Mouse (Mus musculus) heart, embryonic 15.5 days (tissue): ENCODE results near the gene Reep3. TPM values are rescaled to one million over a fixed set of nuclear protein-coding genes. Genes with fewer than 3 reads are reported as not detected.
A peak's percentile ranks its signal among the peaks of the same experiment; 100 is the strongest.
"Not testable (repeated sequence)": the region's sequence is repeated elsewhere in the genome, so short reads cannot be mapped to it uniquely, and the experiment has no call there.

Experiments used
- ATAC-seq: fragments of 200-750 bp; cut with Nextera tagmentation; replicated peaks from 2 replicates; pipeline ENCODE4 v1.8.0; 2017; ENCODE audit warnings: low read depth, moderate TSS enrichment; ENCODE audit not compliant: insufficient number of reproducible peaks, insufficient read depth, low FRiP score
- H3K27ac ChIP-seq: fragments of 300-500 bp; sonication (generic); 2 replicates; pipeline ENCODE4 v1.5.1; 2015; ENCODE audit warnings: mild to moderate bottlenecking, inconsistent platforms
- H3K27me3 ChIP-seq: fragments of 300-500 bp; sonication (generic); 2 replicates; pipeline ENCODE4 v1.6.1; 2015; ENCODE audit warnings: inconsistent platforms
- H3K36me3 ChIP-seq: fragments of 300-500 bp; sonication (generic); 2 replicates; pipeline ENCODE4 v1.6.1; 2015; ENCODE audit warnings: mild to moderate bottlenecking, inconsistent platforms
- H3K4me1 ChIP-seq: fragments of 300-500 bp; sonication (generic); replicated peaks from 2 replicates; pipeline ENCODE4 v1.6.1; 2015; ENCODE audit warnings: inconsistent platforms
- H3K4me2 ChIP-seq: fragments of 300-500 bp; sonication (generic); 2 replicates; pipeline ENCODE4 v1.6.1; 2015; ENCODE audit warnings: inconsistent platforms, mild to moderate bottlenecking, moderate library complexity
- H3K4me3 ChIP-seq: fragments of 300-500 bp; sonication (generic); 2 replicates; pipeline ENCODE4 v1.5.1; 2015; ENCODE audit warnings: mild to moderate bottlenecking, inconsistent platforms
- H3K9ac ChIP-seq: fragments of 300-500 bp; sonication (generic); 2 replicates; pipeline ENCODE4 v1.6.1; 2015; ENCODE audit warnings: mild to moderate bottlenecking, inconsistent platforms
- H3K9me3 ChIP-seq: fragments of 300-500 bp; sonication (generic); replicated peaks from 2 replicates; pipeline ENCODE4 v1.6.1; 2016; ENCODE audit warnings: inconsistent platforms
- WGBS: fragments of 180-500 bp; shearing (Covaris S2); methylation state at CpG from one replicate; pipeline ENCODE4 v1.1.7; 2015; ENCODE audit warnings: mixed read lengths; 5-methylcytosine and 5-hydroxymethylcytosine counted together
- polyA plus RNA-seq: library from polyadenylated mRNA; unstranded; fragments of >200 nt; fragmentation: Nextera tagmentation; extraction: Ambion mirVana; gene quantifications from 2 replicates; pipeline ENCODE4 v1.2.1, GENCODE M21; 2015

Gene Reep3
- polyA plus RNA-seq, 1 experiment from 2014 or later, result 31.5 TPM

DNA sequence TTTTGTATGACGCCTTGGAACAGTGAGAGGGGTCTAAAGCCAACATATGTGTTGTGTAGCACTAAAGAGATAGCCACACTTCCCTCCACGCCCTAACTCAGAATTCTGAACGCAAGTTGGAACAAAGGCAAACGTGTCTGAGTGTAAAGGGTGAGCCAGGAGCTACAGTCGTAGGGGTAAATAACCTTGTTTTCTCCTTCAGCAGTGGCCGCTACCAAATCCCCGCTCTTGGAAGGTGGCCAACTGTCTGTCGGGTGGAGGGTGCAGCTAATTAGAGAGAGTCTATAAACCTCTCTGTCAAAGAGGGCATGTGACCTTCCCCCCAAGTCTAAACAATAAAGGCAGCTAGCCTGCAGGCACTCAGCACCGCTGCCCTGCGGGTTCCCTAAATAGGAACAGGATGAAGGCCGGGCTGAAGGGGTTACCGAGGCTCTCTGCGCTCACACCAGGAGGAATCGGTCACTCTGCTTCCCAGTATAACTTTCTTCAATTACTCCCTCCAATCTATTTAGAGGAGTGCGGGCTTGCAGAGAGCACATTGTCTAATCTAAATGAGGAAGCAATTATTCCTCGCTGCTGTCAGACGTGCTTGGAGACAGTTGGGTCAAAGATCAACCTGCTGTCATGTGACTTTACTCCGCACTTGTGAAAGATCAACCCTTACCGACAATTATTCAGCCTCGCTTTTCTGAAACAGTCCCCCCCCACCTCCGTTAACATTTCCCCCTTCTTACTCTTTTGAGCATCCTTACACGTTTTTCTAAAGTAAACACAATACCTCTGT, 92.8 kb downstream of the Reep3 start:
- Histone ChIP-seq H3K4me1 (peaks cover 31% of the 10 kb centered on the region), H3K36me3 (no peaks in the 10 kb centered on the region), H3K4me3 (peak overlapping the region; percentile 43), H3K4me2 (peak overlapping the region; percentile 68), H3K27ac (peak overlapping the region; percentile 98), H3K9me3 (no peaks in the 10 kb centered on the region), H3K9ac (peak overlapping the region; percentile 36), H3K27me3 (no peaks in the 10 kb centered on the region)
- WGBS, result under 1% methylated on average over 22 of the region's 22 CpGs
- ATAC-seq, result peak; percentile 82

DNA sequence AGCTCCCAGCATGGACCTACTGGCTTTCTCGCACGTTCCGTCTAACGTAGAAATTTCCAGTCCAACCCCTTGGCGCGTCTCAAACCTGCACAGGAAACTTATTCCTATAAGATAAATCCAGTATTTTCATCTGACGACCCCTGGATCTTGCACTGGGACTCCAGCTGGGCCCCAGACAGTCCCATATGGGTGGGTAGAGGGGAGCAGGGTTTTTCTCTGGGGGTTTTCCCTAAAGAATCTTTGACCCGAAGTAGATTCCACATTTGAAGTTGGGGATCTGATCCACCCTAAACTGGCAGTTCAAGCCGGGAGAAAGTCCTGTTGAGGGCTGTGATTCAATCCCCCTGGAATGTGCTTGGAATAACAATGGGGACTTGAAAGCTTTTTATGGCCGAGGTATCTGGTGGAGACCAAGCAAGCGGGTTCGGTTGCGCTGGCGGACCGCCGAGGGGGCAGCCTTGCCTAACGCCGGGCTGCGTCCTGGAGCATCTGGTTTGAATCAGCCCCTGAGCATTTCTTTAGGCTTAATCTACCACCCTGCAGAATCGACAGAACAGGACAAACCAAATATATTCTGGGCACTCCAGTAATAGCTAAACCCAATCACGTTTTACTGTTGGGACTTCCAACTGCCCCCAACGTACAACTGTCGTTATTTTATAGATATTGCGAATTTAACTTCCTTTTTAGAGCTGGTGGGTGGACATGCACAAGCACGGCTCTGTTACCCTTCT, 93.6 kb downstream of the Reep3 start:
- no peaks in the 10 kb centered on the region for H3K27me3 ChIP-seq
- H3K27ac ChIP-seq, result peak overlapping the region; percentile 98
- peak overlapping the region; percentile 43 for H3K4me3 ChIP-seq
- H3K4me2 ChIP-seq, result peak overlapping the region; percentile 68
- peak overlapping the region; percentile 36 for H3K9ac ChIP-seq
- WGBS, result 3% methylated on average over 25 of the region's 25 CpGs
- H3K4me1 ChIP-seq, result peaks cover 31% of the 10 kb centered on the region
- no peaks in the 10 kb centered on the region for H3K36me3 ChIP-seq
- ATAC-seq, result peak; percentile 78
- H3K9me3 ChIP-seq, result no peaks in the 10 kb centered on the region

DNA sequence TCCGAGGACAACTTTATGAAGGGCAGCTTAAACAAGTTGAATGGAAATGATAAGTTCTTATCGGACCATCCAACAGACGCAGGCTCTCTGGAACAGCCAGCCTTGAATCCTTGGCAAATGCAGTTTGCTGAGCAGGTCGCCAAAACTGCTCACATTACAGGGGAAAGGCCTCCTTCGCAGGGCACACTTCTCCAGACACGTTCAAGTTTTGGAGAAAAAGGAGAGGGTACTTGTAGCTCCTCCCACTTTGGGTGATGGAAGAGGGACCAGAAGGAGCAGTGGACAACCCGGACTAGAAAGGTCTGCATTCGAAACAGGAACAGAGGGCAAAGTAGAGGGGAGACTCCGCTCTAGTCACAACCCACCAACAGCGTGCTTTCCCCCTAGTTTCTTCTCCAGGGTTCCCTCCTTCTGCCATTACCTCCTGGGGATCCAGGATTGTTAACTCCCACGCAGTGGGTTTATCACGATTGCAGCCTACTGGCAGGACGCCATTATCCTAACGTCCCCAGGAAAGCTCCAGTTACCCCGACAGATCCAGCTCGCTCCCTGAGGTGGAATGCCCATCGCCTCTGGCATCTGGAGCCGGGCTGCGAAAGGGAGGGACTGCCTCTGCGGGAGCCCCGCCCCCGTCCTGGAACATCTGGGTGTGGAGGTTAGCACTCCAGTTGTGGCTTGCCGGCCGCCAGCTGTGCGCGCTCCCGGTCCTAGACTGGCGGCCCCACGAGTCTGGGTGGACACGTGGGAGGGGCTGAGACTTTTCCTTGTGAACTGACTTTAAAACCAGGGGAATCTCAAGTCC, 94.3 kb downstream of the Reep3 start:
- Histone ChIP-seq H3K9me3 (no peaks in the 10 kb centered on the region), H3K9ac (peak overlapping the region; percentile 36), H3K4me3 (peak overlapping the region; percentile 43), H3K4me2 (peak overlapping the region; percentile 68), H3K4me1 (peaks cover 31% of the 10 kb centered on the region), H3K27me3 (no peaks in the 10 kb centered on the region), H3K27ac (peak overlapping the region; percentile 98), H3K36me3 (no peaks in the 10 kb centered on the region)
- ATAC-seq, result peak; percentile 70
- WGBS, result 7% methylated on average over 30 of the region's 30 CpGs

DNA sequence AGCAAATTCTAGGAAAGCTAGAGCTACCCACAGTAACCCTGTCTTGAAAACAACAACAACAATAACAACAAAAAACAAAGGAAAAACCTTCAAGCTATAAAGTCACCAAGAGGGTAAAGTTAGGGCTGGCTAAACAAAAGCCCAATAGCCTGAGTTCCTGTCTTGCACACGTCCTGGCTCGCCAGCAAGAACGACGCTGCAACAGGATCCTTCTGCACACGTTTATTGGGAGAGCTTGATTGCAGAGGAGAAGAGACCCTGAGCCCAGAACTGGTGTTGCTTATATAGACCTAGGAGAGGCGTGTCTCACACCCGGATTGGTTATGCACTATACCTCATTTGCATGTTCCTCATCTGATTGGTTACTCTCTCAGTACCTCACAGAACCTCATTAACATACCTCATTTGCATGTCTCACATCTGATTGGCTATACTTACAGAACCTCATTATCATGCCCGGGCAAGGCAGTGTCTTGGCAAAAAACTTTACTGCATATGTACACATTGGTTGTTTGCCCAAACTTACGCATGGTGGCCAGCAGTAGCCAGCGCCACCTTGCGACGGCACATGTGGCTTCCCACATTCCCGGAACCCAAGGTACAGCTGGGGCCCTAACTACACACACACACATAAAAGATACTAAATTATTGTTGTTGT, 95.7 kb downstream of the Reep3 start:
- not testable (repeated sequence) for H3K4me2 ChIP-seq, ATAC-seq, H3K27me3 ChIP-seq, H3K36me3 ChIP-seq, H3K9ac ChIP-seq, H3K9me3 ChIP-seq, H3K4me3 ChIP-seq
- H3K27ac ChIP-seq, result peak overlapping the region; percentile 98; the same call in 1 of the 2 replicates
- H3K4me1 ChIP-seq, result peaks cover 31% of the 10 kb centered on the region
- WGBS, result 96% methylated on average over 13 of the region's 13 CpGs

DNA sequence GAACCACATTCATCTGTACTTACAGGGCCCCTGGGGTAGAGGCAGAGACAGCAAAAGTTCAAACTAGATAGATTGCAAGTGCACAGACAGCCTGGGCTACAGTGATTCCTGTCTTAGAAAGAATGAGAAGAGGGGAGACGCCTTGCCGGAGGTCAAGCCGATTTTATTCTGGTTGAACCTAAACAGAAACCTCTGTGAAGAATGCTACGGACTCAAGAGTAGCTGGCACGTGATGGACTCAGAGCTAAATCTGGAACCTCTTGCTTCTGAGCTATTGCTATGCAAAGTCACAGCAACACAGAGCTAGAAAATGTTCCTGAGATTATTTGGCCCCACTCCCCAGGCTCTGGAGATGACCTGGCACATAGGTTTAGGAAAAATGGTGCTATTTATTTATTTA, 96.6 kb downstream of the Reep3 start:
- peak overlapping the region; percentile 12; the same call in 1 of the 2 replicates for H3K4me2 ChIP-seq
- no peaks in the 10 kb centered on the region for H3K9me3 ChIP-seq
- no peaks in the 10 kb centered on the region for H3K36me3 ChIP-seq
- no peaks in the 10 kb centered on the region for H3K27me3 ChIP-seq
- H3K4me1 ChIP-seq, result peaks cover 32% of the 10 kb centered on the region
- no peak overlapping the region for H3K9ac ChIP-seq
- 55% methylated on average over 5 of the region's 5 CpGs for WGBS
- H3K4me3 ChIP-seq, result no peak overlapping the region
- ATAC-seq, result no peak
- peak overlapping the region; percentile 82 for H3K27ac ChIP-seq

DNA sequence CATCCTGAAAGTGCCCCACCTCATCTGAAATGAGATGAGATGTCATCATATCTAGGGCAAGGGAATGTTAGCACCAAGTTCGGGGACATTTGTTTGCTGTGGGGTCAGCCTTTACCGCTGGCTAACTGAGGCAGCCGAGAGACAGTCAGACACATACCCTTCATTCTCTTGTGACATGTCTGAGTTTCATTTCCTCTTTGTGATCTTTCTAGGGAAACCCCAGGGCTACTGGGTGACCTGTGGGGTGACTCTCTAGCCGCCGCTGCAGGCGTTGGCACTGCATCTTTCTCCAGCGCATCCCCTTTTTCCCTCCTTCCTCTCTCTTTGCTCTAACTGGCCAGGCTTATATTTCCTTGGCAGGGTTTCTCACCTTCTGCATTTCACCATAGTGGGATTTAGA, 98.0 kb downstream of the Reep3 start:
- Histone ChIP-seq H3K27me3 (no peaks in the 10 kb centered on the region), H3K4me3 (no peak overlapping the region), H3K9ac (no peak overlapping the region), H3K36me3 (no peaks in the 10 kb centered on the region), H3K4me1 (peaks cover 34% of the 10 kb centered on the region), H3K27ac (no peak overlapping the region), H3K9me3 (no peaks in the 10 kb centered on the region), H3K4me2 (no peak overlapping the region)
- WGBS, result 88% methylated on average over 7 of the region's 7 CpGs
- no peak for ATAC-seq

DNA sequence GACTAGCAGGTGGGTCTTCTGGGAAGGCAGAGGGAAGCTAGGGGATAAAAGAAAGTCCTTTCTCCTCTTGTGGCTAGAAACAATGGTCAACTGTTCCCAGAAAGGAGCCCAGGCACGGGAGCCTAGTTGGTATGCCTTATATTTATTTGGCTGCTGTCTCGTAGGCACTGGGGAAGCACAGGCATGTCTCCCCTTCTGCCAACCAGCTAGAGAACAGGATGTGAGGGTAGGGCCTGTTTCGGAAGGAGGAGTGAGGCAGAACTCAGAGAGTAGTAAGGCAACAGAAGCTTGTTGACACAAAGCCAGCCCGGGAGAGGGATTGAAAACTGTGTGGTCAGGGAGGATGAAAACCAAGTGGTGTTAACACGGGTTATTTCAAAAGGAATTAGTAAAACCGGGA, 101.6 kb downstream of the Reep3 start:
- Histone ChIP-seq H3K9ac (no peak overlapping the region), H3K4me2 (peak overlapping the region; percentile 15; the same call in 1 of the 2 replicates), H3K27me3 (no peaks in the 10 kb centered on the region), H3K9me3 (no peaks in the 10 kb centered on the region), H3K4me3 (no peak overlapping the region), H3K36me3 (no peaks in the 10 kb centered on the region), H3K4me1 (peaks cover 14% of the 10 kb centered on the region), H3K27ac (peak overlapping the region; percentile 71)
- 48% methylated on average over 6 of the region's 6 CpGs for WGBS
- no peak for ATAC-seq

DNA sequence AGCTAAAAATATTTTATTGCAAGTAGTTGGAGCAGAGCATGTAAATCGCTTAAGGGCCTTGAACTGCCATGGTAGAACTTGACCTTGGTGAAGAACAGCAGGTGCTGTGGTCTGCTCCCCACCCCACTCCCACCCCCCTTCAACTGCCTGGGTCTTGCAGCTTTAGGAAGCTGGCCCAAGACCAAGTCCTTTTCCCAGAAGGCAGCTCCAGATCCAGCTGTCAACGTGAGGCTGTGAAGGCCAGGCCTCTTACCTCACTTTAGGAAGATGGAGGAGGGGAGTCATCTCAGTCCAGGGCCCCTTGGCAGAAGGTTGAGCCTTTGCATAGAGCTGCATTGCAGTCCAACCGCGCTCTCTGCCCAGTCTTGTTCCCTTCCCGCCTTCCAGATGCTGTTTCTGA, 102.3 kb downstream of the Reep3 start:
- peak; percentile 82 for ATAC-seq
- no peaks in the 10 kb centered on the region for H3K27me3 ChIP-seq
- H3K36me3 ChIP-seq, result no peaks in the 10 kb centered on the region
- WGBS, result 45% methylated on average over 5 of the region's 5 CpGs
- no peak overlapping the region for H3K9ac ChIP-seq
- H3K4me3 ChIP-seq, result no peak overlapping the region
- H3K27ac ChIP-seq, result peak overlapping the region; percentile 71
- peak overlapping the region; percentile 15; the same call in 1 of the 2 replicates for H3K4me2 ChIP-seq
- no peaks in the 10 kb centered on the region for H3K9me3 ChIP-seq
- peaks cover 14% of the 10 kb centered on the region for H3K4me1 ChIP-seq

DNA sequence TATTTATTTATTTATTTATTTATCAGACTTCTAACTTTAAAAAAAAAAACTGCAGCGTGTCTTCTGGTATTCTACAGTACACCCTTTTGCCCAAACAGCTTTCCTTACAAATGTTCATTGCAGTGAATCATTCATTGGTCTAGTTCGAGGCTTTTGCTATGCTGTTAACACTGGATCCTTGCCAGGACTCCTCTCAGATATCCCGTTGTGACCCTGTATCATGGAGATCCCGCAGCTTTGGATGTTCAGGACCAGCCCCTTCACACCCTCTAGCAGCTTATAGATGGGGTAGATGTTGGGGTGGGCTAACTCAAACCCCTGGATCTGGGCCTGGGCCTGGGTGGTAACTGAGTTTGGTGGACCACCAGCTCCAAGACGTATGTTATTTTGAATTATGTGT, 104.2 kb downstream of the Reep3 start:
- 50% methylated on average over 5 of the region's 5 CpGs for WGBS
- no peaks in the 10 kb centered on the region for H3K36me3 ChIP-seq
- no peaks in the 10 kb centered on the region for H3K9me3 ChIP-seq
- no peak for ATAC-seq
- no peak overlapping the region for H3K27ac ChIP-seq
- peaks cover 14% of the 10 kb centered on the region for H3K4me1 ChIP-seq
- H3K27me3 ChIP-seq, result no peaks in the 10 kb centered on the region
- H3K4me2 ChIP-seq, result no peak overlapping the region
- H3K9ac ChIP-seq, result no peak overlapping the region
- no peak overlapping the region for H3K4me3 ChIP-seq

DNA sequence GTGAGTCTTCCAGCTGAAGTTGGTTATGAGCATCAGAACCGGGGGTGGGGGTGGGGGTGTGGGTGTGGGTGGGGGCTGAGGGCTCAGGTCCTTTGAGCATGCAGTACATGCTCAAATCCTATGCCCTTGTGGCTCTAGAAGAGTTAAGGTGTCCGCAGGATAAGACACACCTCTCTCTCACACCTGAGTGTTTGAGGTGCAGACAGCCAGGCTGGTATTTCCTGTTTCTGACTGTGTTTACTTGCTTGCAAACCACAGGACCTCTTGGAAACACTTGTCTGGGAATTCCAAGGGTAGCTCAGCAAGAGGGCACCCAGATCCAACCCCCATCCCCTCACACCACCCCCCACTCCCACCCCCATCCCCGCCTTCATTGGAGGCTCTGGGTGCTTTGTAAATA, 106.2 kb downstream of the Reep3 start:
- Histone ChIP-seq H3K4me2 (no peak overlapping the region), H3K4me1 (peaks cover 14% of the 10 kb centered on the region), H3K36me3 (no peaks in the 10 kb centered on the region), H3K9me3 (no peaks in the 10 kb centered on the region), H3K9ac (no peak overlapping the region), H3K4me3 (no peak overlapping the region), H3K27ac (no peak overlapping the region), H3K27me3 (no peaks in the 10 kb centered on the region)
- no peak for ATAC-seq
- WGBS, result 78% methylated on average over 3 of the region's 3 CpGs

DNA sequence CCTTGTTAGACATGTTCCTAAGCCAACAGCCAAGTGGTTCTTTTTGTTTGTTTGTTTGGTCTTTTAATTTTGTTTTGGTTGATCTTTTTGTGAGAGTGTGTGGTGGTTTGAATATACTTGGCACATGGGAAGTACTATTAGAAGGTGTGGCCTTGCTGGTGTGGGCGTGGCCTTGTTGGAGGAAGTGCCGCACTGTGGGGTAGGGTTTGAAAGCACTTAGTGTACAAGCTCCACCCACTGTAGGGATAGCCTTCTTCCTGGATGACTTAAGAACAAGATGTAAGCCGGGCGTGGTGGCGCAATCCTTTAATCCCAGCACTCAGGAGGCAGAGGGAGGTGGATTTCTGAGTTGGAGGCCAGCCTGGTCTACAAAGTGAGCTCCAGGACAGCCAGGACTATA, 113.7 kb downstream of the Reep3 start:
- 90% methylated on average over 5 of the region's 5 CpGs for WGBS
- no peaks in the 10 kb centered on the region for H3K36me3 ChIP-seq
- no peak overlapping the region for H3K27ac ChIP-seq
- no peak overlapping the region for H3K4me2 ChIP-seq
- H3K4me1 ChIP-seq, result no peaks in the 10 kb centered on the region
- H3K4me3 ChIP-seq, result no peak overlapping the region
- no peaks in the 10 kb centered on the region for H3K9me3 ChIP-seq
- no peak overlapping the region for H3K9ac ChIP-seq
- no peak for ATAC-seq
- no peaks in the 10 kb centered on the region for H3K27me3 ChIP-seq
